Comparison of ENCODE assay signal across 18 mouse cellular contexts in genomic region chr9:30533091-30533779, GRCm38 (mm10).
DNase-seq lines count a peak whose midpoint lies in the region; ATAC-seq lines count a peak whose summit lies in the region.
"Had no signal": no experiment of that assay in that cellular context is flagged by ENCODE, and none has a peak within 500 bp of the region (broad histone marks: within the 10 kb centered on the region; RNA-seq: fewer than 3 reads in every experiment).

No protein-coding gene starts in this region.

- peak overlapping the region; percentile 33; the same call in 1 of the 2 replicates for H3K27ac ChIP-seq in forebrain, embryonic 12.5 days
- no peak overlapping the region for H3K27ac ChIP-seq in forebrain, embryonic 14.5 days (ENCODE audit: low read depth, low read length)
- H3K27ac ChIP-seq in neural tube, embryonic 13.5 days (replicated peaks) = 0 out of 2 replicates have a peak overlapping the region, but pooled peaks have one; percentile 20
- H3K27ac ChIP-seq in midbrain, embryonic 14.5 days (replicated peaks; ENCODE audit: low read depth, low read length) = peak overlapping the region; percentile 60
- H3K27ac ChIP-seq: limb, embryonic 15.5 days had no signal

- no peaks in the 10 kb centered on the region for H3K36me3 ChIP-seq in forebrain, embryonic 12.5 days (replicated peaks)
- H3K36me3 ChIP-seq in forebrain, embryonic 14.5 days (ENCODE audit: control insufficient read depth, insufficient read depth, low read length) = no peaks in the 10 kb centered on the region
- H3K36me3 ChIP-seq in neural tube, embryonic 13.5 days = no peaks in the 10 kb centered on the region
- no peaks in the 10 kb centered on the region for H3K36me3 ChIP-seq in midbrain, embryonic 14.5 days (ENCODE audit: control insufficient read depth, insufficient read depth, low read length)
- H3K36me3 ChIP-seq: heart, embryonic 12.5 days; limb, embryonic 15.5 days had no signal

- H3K27me3 ChIP-seq in forebrain, embryonic 12.5 days = no peaks in the 10 kb centered on the region
- no peaks in the 10 kb centered on the region for H3K27me3 ChIP-seq in forebrain, embryonic 14.5 days (replicated peaks; ENCODE audit: control insufficient read depth, insufficient read depth, low read length)
- H3K27me3 ChIP-seq in neural tube, embryonic 13.5 days = no peaks in the 10 kb centered on the region
- H3K27me3 ChIP-seq in midbrain, embryonic 14.5 days (ENCODE audit: control insufficient read depth, insufficient read depth, low read length) = no peaks in the 10 kb centered on the region
- H3K27me3 ChIP-seq: heart, embryonic 12.5 days; limb, embryonic 15.5 days had no signal

- H3K9me3 ChIP-seq in forebrain, embryonic 12.5 days = no peaks in the 10 kb centered on the region
- no peaks in the 10 kb centered on the region for H3K9me3 ChIP-seq in forebrain, embryonic 14.5 days (replicated peaks; ENCODE audit: control insufficient read depth, low read length)
- H3K9me3 ChIP-seq in neural tube, embryonic 13.5 days = no peaks in the 10 kb centered on the region
- no peaks in the 10 kb centered on the region for H3K9me3 ChIP-seq in midbrain, embryonic 14.5 days (ENCODE audit: control insufficient read depth, low read length)
- H3K9me3 ChIP-seq: heart, embryonic 12.5 days; limb, embryonic 15.5 days had no signal

- H3K4me3 ChIP-seq in forebrain, embryonic 12.5 days (replicated peaks) = no peak overlapping the region
- H3K4me3 ChIP-seq in forebrain, embryonic 14.5 days (ENCODE audit: low read depth, low read length) = no peak overlapping the region
- H3K4me3 ChIP-seq in neural tube, embryonic 13.5 days = no peak overlapping the region
- H3K4me3 ChIP-seq in midbrain, embryonic 14.5 days (replicated peaks; ENCODE audit: low read depth, low read length) = no peak overlapping the region
- H3K4me3 ChIP-seq: erythroblast, embryonic 14.5 days; heart, embryonic 12.5 days; limb, embryonic 15.5 days had no signal

- ATAC-seq in forebrain, embryonic 12.5 days (ENCODE audit: low FRiP score) = no peak
- no peak for ATAC-seq in forebrain, embryonic 14.5 days
- ATAC-seq in neural tube, embryonic 13.5 days (ENCODE audit: low read depth) = no peak
- no peak for ATAC-seq in midbrain, embryonic 14.5 days (ENCODE audit: low FRiP score, low TSS enrichment)
- ATAC-seq: intestine, postnatal 0 days had no signal

- peaks cover 20% of the 10 kb centered on the region for H3K4me1 ChIP-seq in forebrain, embryonic 12.5 days
- H3K4me1 ChIP-seq in forebrain, embryonic 14.5 days (ENCODE audit: control insufficient read depth, insufficient read depth, low read length) = peaks cover 14% of the 10 kb centered on the region; the same call in 1 of the 2 replicates
- peaks cover 17% of the 10 kb centered on the region for H3K4me1 ChIP-seq in neural tube, embryonic 13.5 days (replicated peaks)
- H3K4me1 ChIP-seq in midbrain, embryonic 14.5 days (ENCODE audit: control insufficient read depth, insufficient read depth, low read length) = peaks cover 12% of the 10 kb centered on the region
- H3K4me1 ChIP-seq: heart, embryonic 12.5 days had no signal

- no peak overlapping the region for H3K9ac ChIP-seq in forebrain, embryonic 12.5 days
- no peak overlapping the region for H3K9ac ChIP-seq in forebrain, embryonic 14.5 days (ENCODE audit: low read length)
- no peak overlapping the region for H3K9ac ChIP-seq in neural tube, embryonic 13.5 days
- H3K9ac ChIP-seq in midbrain, embryonic 14.5 days (replicated peaks; ENCODE audit: low read length) = no peak overlapping the region
- H3K9ac ChIP-seq: heart, embryonic 12.5 days; limb, embryonic 15.5 days had no signal

- H3K4me2 ChIP-seq in forebrain, embryonic 12.5 days = no peak overlapping the region
- H3K4me2 ChIP-seq in forebrain, embryonic 14.5 days (ENCODE audit: low read length) = no peak overlapping the region
- H3K4me2 ChIP-seq in neural tube, embryonic 13.5 days = no peak overlapping the region
- H3K4me2 ChIP-seq in midbrain, embryonic 14.5 days (ENCODE audit: low read length) = no peak overlapping the region
- H3K4me2 ChIP-seq: heart, embryonic 12.5 days; limb, embryonic 15.5 days had no signal

- WGBS in forebrain, embryonic 12.5 days = 75% methylated on average over 9 of the region's 9 CpGs
- WGBS in forebrain, embryonic 14.5 days = 81% methylated on average over 9 of the region's 9 CpGs
- 74% methylated on average over 9 of the region's 9 CpGs for WGBS in neural tube, embryonic 13.5 days
- WGBS in midbrain, embryonic 14.5 days = 80% methylated on average over 9 of the region's 9 CpGs

- no peak for DNase-seq in forebrain, embryonic 14.5 days (ENCODE audit: low spot score)
- DNase-seq in neural tube, embryonic 10.5 days (ENCODE audit: extremely low spot score, low spot score) = no peak
- DNase-seq in midbrain, embryonic 14.5 days = no peak
- DNase-seq in lung, adult 18-20 months = no peak
- no peak for DNase-seq in ovary, postnatal 36 days (ENCODE audit: low spot score)
- no peak for DNase-seq in kidney, adult 18-20 months
- DNase-seq: adrenal gland, adult 2 months; cerebellum, postnatal 10 days; heart, postnatal 4 days; kidney, postnatal 10 days; lung, postnatal 36 days; thymus, postnatal 4 days had no signal
